Mouse (Mus musculus): Measurements from ENCODE around the gene D430019H16Rik.

D430019H16Rik gene

DNA sequence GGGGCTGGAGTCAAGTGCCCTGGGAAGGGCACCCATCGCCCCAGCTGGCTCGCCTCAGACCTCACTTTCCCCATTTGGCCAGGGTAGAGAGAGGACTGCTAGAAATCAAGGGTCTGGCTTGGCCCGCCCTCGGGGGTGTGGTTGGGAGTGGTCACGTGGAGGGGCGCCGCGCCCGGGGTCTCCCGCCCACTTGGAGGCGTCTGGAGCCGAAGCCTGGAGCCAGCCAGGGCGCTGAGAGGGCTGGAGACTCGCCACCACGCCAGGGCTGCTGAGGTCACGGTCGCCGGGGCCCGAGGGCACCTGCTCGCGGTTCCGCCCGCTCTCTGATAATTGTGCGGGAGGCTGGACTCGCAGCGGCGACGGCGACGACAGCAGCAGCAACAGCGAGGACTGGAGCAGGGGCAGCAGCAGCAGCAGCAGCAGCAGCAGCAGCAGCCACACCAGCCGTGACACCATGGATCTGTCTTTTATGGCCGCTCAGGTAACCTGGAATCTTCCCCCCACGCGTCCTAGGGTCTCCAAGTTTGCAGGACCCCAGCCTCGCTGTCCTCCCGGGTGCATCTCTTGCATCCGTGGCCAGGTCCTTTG lies at the start of gene D430019H16Rik:
Gene D430019H16Rik, plus strand, starts transcription at position 187 of the 588 bp plus-strand sequence.
- peak; percentile 61 for DNase-seq (ENCODE audit: low spot score)

DNA sequence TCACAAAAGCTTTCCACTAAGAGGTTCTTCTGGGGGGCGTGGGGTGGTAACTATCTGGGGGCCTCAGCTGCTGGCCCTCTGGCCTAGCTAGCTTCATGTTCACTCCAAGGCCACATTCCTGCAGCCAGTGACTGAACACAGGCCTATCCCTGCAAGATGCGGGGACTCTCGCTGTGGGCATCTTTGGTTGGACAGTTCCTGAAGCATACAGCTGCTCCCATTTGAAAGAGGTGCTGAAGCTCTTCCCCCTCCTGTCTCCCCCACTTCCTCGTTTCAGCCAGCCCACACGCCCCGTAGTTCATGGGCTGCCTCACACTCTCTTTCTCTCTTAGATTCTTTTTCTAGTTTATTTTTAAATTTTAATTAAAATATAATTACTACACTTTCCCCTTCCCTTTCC lies 47.6 kb upstream of the D430019H16Rik start:
- no peak for DNase-seq (ENCODE audit: low spot score)

DNA sequence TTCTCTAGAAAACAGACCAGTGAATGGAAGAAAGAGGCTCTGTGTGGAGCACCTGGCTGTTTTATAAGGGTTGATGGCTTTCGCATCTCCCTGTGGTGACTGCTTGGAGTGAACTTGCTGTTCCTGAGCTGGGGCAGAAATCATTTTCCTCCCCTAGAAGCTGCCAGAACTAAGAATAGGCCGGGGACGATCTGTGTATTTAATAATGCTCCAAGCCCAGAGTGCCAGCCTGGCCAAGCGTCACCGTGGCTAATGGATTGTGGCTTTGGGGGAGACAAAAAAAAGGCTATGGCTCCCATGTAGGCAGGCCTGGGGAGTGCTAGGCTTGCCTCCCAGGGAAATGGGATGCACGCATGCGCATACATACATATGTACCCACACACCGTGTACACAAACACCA lies 39.7 kb upstream of the D430019H16Rik start:
- no peak for DNase-seq (ENCODE audit: low spot score)

DNA sequence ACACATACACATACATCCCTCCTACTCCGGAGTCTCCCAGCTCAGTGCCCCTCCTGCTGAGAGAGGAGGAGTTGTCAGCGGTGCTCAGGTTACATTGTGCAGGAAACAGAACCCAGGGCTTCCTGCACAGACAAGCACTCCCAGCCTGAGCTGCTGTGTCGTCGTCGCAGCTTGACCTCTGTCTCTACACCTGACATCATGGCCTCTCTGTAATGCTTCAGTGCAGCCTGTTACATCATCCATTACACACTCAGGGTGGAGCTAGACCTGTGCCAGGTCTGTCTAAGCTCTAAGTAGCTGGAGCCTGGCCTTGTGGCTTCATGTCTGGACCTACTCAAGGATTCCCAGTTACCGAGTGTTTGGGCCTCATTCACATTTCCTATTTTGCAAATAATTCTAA lies 33.2 kb upstream of the D430019H16Rik start:
- no peak for DNase-seq (ENCODE audit: low spot score)

DNA sequence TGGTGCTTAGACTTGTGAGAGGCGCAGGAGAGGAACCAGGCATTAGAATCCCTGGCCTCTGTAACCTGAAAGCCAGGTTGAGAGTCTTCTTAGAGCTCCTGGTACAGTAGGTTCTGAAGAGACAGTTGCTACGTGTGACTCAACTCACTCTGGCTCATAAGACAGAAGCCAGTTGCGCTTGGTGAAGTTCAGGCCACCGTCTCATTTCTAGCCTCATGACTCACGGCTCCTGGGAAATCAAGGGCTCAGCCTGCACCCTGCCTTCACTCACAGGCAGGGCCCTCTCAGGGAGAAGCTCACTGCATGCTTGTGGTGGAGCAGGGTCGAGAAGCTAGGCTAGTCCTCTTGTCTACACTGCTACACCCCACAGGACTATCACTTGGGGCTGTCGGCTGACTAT lies 27.1 kb upstream of the D430019H16Rik start:
- DNase-seq (ENCODE audit: low spot score) = no peak

DNA sequence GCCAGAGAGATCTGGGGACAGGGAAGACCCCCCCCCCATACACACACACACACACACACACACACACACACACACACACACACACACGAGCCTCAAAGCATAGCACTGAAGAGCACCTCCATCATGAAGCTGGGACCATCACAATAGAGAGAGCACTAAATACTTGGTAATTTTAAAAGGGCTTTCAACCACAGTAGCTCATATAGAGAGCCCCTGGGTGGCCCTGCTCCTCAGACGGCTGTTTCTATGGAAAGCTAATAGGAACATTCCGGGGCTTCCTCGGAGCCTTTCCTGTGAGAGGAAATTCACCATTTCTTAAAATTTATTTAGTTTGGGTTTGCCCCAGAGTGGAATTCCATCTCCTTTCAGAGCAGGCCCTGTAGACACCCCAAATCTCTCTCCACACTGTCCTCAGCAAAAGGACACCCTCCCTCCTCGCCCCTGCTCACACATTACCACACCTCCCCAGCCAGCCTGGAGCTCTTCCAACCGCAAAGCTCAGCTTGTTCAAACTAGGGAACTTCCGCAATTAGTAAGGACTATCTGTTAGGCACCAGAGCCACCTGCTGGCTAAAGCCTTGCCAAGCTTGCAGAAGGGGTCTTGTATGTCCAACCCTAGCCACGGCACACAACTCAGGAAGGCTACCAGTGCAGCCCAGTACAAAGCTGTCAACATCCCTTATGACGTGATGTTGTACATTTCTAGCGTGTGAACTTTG lies 26.5 kb upstream of the D430019H16Rik start:
- DNase-seq (ENCODE audit: low spot score) = peak; percentile 45

DNA sequence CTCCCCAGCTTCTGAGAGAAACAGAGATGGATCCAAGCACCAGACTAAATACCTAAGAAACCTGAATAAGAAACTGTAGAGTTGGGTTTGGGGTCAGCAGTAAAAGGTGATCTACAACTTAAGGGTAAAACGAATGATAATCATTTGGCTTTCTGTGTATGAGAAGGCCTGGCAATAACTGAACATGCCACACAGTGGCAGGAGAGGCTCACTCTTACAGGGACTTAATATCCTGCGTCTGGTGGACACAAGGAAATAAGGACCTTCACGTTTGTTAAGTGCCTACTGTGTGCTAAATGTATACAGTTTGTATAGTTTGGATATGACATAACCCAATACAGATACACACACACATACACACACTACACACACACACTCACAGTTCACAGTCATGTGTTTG lies 21.8 kb upstream of the D430019H16Rik start:
- DNase-seq (ENCODE audit: low spot score) = no peak

DNA sequence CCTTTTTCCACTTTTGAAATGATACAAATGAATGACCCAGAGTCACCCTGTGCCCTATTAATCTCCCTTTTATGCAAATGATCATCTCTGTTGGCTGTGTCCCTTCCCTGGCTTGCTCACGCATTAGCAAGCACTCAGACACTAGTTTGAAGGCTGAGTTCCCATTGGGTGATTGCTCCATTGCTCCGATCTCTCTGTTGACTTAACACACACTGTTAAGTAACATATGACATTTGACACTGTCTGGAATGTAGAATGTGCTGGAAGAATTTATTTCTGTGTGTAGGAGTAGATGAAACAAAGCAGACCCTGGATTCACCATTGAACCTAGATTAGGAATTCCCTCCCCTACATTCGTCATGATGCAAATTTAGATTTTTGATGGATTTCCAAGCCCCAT lies 20.8 kb upstream of the D430019H16Rik start:
- DNase-seq (ENCODE audit: low spot score) = no peak

DNA sequence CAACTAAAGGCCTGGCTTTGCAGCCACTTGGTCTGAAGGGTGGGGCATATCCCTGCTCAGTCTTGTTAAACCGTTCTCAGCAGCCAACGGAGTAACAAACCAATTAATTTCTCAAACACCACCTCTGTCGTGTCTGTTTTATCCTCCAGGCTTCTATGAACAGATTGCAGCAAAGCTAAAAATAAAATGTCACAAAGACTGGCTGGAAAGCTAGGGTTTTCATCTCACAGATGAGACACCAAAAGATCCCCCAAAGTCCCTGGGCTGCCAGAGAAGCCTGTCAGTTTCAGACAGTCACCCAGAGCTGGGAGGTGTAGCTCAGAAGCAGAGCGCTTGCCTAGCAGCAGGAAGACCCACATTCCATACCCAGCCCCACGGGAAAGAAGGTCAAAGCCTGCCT lies 15.4 kb upstream of the D430019H16Rik start:
- DNase-seq (ENCODE audit: low spot score) = no peak

DNA sequence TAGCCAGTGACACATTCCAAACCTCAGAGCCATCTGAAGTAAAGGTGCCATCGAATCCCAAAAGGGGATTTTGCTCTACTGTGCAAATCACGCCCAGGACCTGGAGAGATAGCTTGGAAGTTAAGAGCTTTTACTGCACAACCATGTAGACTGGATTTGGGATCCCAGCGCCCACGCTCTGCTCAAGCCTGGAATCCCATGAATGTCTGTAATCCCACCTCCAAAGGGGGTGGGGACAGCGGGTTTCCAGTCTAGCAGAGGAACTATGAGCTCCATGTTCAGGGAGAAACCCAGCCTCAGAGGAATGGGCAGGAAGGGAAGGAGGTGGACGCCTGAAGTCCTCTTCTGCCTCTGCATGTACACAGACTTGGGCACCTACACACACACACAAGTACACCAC lies 13.7 kb upstream of the D430019H16Rik start:
- DNase-seq (ENCODE audit: low spot score) = no peak

DNA sequence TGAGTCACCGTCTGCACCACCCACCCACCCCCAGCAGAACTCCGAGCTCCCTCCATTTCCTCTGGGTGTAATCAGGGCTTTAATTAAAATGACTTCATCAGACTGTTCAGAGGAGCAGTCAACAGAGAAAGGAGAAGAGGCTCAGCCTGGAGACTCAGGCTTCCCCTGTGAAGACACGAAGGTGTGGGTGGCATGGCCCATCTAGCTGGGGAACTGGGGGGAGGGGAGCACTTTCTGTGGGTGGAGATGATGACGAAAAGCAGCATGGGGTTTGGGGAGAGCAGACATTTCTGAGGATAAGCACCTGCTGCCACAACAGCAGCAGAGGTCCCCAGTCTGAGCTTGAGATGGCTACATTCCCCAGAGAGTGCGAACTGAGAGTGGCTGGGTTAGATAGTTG lies 10.1 kb upstream of the D430019H16Rik start:
- DNase-seq (ENCODE audit: low spot score) = no peak

DNA sequence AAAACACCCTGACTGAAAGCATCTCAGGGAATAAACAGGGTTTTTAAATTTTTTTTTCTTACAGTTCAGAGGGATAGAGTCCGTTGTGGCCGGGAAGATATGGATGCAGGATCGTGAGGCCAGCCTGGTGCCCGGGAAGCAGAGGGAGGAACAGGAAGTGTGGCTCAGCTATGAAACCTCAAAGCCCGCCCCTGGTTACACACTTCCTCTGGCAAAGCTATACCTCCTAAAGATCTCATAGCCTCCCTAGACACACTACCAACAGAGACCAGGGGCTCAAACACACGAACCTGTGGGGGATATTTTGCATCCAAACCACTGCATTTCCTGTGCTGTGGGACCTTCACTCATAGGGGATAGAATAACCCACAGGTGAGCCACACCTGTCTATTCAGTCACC lies 7.9 kb upstream of the D430019H16Rik start:
- DNase-seq (ENCODE audit: low spot score) = no peak

DNA sequence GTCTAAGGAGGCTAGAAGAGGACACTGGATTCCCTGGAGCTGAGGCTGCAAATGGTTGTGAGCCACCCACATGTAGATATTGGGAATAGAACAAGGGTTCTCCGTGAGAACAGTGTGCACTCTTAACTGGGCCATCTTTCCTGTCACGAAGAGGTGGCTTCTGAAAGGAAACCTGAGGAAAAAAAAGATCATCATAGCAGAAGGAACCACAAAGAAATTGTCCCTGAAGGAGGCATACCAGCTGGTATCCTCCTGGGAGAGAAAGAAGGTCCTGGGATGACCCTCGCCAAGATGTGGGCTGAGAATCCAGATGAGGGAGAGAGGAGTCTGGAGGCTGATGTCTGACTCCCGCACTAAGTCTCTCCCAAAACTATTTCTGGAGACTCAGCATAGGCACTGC lies 4.4 kb upstream of the D430019H16Rik start:
- no peak for DNase-seq (ENCODE audit: low spot score)

DNA sequence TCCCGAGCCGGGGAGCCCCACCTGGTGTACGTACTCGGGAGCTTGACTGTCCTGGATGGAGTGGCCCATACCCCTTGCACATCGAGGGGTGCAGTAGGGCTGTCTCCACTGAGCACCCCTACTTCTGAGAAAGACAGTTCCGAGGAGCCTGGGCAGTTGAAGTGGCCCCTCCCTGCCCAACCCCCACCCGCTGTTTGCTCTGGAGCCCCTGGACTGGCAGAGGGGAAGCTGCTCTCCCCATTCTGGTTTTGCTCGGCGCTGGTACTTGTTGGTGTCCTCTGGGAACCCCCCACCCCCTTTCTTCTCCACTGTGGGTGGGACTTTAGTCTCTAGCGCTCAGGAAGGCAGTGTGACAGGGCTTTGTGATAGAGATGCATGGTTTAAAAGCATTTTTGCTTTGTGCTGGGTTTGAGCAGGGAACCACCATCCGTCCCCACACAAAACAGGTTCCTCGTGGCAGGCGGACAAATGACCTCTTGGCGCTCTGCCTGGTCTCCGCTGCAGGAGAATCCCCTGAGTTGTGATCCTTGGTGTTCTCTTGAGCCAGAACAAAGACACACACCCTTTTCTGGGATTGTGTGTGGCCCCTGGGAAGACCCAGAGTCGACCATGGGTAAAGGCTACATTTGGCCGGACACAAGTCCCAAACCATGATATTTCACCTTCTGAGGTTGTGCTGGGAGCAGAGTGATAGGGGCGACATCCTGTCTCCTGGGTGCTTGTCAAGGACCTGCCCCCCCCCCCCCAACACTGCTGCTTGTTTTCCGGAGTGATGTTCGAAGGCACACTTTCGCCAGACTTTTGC lies 804 bp downstream of the D430019H16Rik start:
- no peak for DNase-seq (ENCODE audit: low spot score)

DNA sequence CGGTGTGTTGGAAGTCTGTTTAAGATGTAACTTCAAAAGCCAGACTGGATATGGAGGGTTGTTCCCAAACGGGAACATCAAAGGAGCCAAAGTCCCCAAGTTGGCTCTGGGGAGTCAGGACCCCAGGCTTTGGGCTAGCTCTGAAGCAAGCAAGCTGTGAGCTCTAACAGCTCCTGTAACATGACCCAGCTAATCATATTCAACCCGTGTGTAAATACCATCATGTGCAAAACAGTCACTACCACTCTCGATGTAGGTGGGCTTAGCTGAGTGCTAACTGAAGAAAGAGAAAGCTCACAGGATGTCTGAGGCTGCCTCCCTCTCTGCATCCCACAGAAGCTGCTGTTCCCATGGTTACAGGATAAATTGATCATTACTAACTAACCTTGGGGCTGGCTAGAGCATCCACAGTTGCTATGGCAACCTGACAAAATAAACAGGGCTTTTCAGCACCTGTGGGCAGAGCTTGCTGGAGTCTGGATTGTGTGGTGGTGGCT lies 1.5 kb downstream of the D430019H16Rik start:
- DNase-seq (ENCODE audit: low spot score) = no peak

DNA sequence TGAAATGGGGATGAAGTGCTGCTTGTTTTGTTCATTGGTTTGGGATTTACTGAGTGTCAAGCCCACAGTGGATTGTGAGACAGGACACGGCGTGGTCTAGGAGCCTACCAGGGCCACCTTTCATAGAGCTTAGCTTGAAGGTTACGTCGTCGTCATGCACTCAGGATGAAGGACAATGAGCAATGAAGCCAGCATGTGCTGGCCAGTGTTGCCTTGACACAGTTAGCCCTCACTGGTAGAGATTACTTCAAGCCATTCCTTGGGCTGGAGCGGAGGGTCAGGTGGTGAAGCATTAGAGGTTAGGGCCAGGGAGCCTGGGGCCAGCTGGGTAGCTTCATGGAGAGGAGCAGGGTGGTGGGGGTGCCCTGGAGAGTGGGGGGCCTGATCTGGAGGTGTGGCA lies 5.1 kb downstream of the D430019H16Rik start:
- no peak for DNase-seq (ENCODE audit: low spot score)

DNA sequence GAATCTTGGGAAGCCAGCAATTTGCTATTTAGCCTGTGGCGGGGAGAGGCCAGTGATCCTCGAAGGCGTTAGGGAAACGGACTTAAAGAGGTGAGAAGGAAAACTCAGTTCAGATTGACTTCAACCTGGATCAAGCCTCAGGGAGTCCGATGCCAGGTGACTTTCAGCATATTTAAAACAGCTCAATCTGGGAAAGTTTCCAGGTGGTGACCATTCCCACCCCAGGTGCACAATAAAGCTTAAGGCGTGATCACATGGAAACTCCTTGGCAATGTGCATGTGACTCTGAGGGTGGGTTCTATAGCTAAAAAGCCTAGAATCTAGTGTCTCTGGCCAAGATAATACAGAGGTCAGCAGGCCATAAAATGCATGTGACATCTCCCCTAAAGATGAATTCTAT lies 7.4 kb downstream of the D430019H16Rik start:
- no peak for DNase-seq (ENCODE audit: low spot score)

DNA sequence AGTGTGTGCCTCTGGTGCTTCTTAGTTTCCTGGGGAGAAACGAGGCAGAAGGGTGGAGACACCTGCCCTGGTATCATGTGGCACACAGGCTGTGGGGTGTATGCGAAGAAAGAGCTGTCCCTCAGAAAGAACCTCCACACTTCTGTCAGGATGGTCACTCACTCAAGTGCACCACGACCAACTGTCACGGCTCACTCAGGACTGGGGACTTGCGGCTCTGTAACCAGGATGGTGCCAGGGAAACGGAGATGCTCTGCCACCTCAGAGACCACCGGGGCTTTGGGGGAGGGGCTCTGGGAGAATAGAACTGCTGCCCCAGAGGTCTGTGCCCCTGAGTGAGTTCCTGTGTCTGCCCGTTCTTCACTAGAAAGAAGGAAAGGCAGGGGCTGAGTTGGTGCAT lies 15.4 kb downstream of the D430019H16Rik start:
- DNase-seq (ENCODE audit: low spot score) = no peak

DNA sequence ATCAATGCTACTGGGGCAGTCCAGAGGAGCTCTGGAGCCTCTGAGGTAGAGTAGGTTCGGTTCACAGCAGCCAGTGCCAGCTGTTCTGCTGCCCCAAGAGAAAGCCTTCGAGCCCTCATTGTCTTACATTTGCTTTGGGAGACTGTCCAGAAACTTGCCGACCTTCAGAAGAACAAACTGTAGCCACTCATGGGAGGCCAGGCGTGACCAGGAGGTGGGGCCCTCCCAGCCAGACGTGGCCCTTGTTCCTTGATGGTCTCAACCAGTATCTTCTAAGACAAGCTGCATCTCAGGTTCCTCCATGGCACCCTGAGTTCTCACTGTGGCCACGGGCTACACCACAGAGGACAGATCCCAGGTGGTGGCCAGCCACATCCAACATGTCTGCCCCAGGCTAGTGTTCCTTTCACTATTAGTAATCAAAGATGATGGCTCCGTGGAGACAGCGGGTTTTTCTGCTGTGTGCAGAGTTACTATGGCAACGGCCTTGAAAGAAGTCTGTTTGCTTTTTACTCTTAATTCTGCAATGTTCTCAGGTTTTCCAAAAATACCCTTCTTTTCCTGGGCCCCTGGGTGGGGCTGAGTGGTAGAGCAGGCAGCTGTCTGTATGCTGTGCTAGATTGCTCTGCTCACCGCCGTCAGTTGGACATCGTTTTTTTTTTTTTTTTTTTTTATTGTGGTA lies 21.7 kb downstream of the D430019H16Rik start:
- no peak for DNase-seq (ENCODE audit: low spot score)

DNA sequence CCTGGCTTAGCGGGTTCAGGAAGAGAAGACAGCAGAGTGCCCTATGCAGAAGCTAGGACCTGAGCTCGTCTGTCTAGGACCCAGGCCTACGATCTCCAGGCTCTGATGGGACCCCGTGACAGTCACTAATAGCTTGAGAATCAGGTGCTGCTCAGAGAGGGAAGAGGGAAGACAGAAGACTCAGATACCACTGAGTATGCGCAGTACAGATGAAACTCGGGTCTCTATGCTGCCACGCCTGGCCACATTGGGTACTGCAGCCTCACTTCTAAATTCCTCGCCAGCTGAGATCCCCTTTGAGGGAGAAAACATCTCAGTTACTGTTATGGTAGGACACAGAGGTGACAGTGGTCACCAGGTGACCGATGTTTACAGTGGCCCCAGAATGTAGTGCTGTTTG lies 22.8 kb downstream of the D430019H16Rik start:
- peak; percentile 41 for DNase-seq (ENCODE audit: low spot score)

DNA sequence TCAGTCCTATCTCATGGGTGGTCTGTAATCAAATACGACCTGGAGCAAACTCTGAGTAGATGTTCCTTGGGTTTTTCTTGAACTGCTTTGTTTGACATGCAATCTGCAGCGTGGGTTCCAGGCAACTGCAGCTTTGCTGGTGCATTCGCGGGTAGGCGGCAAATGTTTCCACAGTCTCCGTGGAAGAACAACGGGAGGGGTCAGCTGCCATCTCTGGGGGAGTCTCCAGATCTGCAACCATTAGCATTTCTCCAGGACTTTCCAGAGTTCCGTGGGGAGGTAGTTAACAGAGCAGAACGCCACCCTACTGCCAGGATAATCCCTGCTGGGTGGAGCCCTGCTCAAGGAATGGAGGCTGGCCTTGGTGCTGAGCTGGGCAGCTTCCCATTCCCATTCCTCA lies 23.3 kb downstream of the D430019H16Rik start:
- no peak for DNase-seq (ENCODE audit: low spot score)

DNA sequence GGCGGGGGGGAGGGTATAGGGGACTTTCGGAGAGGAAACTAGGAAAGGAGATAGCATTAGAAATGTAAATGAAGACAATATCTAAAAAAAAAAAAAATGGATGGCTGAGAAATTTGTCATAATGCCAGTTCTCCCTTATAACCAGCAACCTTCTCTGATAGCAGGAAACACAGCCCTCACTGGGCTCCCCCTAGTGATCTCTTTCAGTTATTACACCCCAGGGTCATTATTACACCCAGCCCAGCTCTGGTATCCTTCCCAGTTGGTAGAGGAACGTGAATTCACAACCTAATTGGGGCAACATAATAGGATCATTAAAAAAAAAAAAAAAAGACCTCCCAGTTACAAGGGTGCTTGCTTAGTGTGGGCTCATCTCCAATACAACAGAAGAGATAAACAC lies 29.8 kb downstream of the D430019H16Rik start:
- DNase-seq (ENCODE audit: low spot score) = no peak

All from urinary bladder, postnatal 25 days (tissue).